Mouse (Mus musculus): ENCODE results near the gene Zbtb39. TPM values are rescaled to one million over a fixed set of nuclear protein-coding genes. Genes with fewer than 3 reads are reported as not detected.

The Zbtb39 gene
- total and polyA plus RNA-seq, 3 experiments = 5.1 to 11.0 TPM; not detected in 1

GRCm38 (mm10) chr10:127748847-127749612, 9.7 kb downstream of the Zbtb39 start:
- no peak overlapping the region for H3K4me3 ChIP-seq (ENCODE audit: control insufficient read depth in 1 of 2, insufficient read depth in 1 of 2, low read depth in 2 of 2, low read length in 2 of 2)
- no peaks in the 10 kb centered on the region for H3K79me2 ChIP-seq (ENCODE audit: control insufficient read depth, insufficient read depth, low read length, poor library complexity)
- H3K4me1 ChIP-seq (ENCODE audit: control insufficient read depth in 1 of 2, insufficient read depth in 2 of 2, low read length in 2 of 2) = peaks cover 5% of the 10 kb centered on the region in 2 experiments; a peak in 1 of 4 replicates
- no peak overlapping the region for H3K27ac ChIP-seq (ENCODE audit: control insufficient read depth, low read depth, low read length)
- H3K9me3 ChIP-seq (replicated peaks; ENCODE audit: insufficient read depth, low read length) = no peaks in the 10 kb centered on the region
- TF ChIP-seq MXI1 (IDR thresholded peaks at IDR 0.05; ENCODE audit: low read depth, low read length) (no peak), ETS1 (IDR thresholded peaks at IDR 0.05; ENCODE audit: low read depth, low read length) (no peak), HCFC1 (IDR thresholded peaks at IDR 0.05; ENCODE audit: low read depth, low read length) (no peak), RCOR1 (IDR thresholded peaks at IDR 0.05; ENCODE audit: low read depth, low read length) (no peak), ZMIZ1 (IDR thresholded peaks at IDR 0.05; ENCODE audit: low read depth, low read length) (no peak), CTCF (IDR thresholded peaks at IDR 0.05 in 2 of 3, conservative IDR thresholded peaks at IDR 0.05 in 1 of 3; ENCODE audit: control insufficient read depth in 1 of 3, insufficient read depth in 1 of 3, low read depth in 2 of 3, low read length in 3 of 3, poor library complexity in 1 of 3, severe bottlenecking in 1 of 3) (no peak), SIN3A (IDR thresholded peaks at IDR 0.05; ENCODE audit: low read length) (no peak), ZNF384 (IDR thresholded peaks at IDR 0.05; ENCODE audit: low read depth, low read length) (no peak), CHD2 (IDR thresholded peaks at IDR 0.05; ENCODE audit: low read length) (no peak), ZKSCAN1 (IDR thresholded peaks at IDR 0.05; ENCODE audit: low read depth, low read length) (no peak), MAFK (IDR thresholded peaks at IDR 0.05; ENCODE audit: borderline replicate concordance, low read depth, low read length) (no peak), NELFE (IDR thresholded peaks at IDR 0.05; ENCODE audit: low read depth, low read length) (no peak), MEF2A (IDR thresholded peaks at IDR 0.05; ENCODE audit: extremely low read depth, insufficient replicate concordance, low read depth, low read length, poor library complexity, severe bottlenecking) (no peak), BHLHE40 (IDR thresholded peaks at IDR 0.05; ENCODE audit: borderline replicate concordance, low read depth, low read length) (no peak), POLR2AphosphoS2 (IDR thresholded peaks at IDR 0.05; ENCODE audit: low read length) (no peak), EP300 (IDR thresholded peaks at IDR 0.05; ENCODE audit: low read depth in 1 of 2, low read length in 2 of 2) (no peak), MAX (IDR thresholded peaks at IDR 0.05; ENCODE audit: low read length) (no peak), MYB (IDR thresholded peaks at IDR 0.05; ENCODE audit: low read depth, low read length) (no peak), E2F4 (IDR thresholded peaks at IDR 0.05; ENCODE audit: borderline replicate concordance, low read depth, low read length) (no peak)
- peaks cover 0 to 5% of the 10 kb centered on the region in 2 experiments; a peak in 2 of 4 replicates for H3K36me3 ChIP-seq (ENCODE audit: control insufficient read depth in 1 of 2, insufficient read depth in 2 of 2, low read length in 2 of 2)
- no peak overlapping the region for H3K9ac ChIP-seq (ENCODE audit: control insufficient read depth, low read depth, low read length, poor library complexity, severe bottlenecking)
- DNase-seq (ENCODE audit: low read depth, low spot score) = no peak
- H3K27me3 ChIP-seq (ENCODE audit: control insufficient read depth in 1 of 2, insufficient read depth in 2 of 2, low read length in 2 of 2) = no peaks in the 10 kb centered on the region
